Mouse (Mus musculus) testis, adult 2 months (tissue): ENCODE results near the gene Ano10. TPM values are rescaled to one million over a fixed set of nuclear protein-coding genes. Genes with fewer than 3 reads are reported as not detected.

ENCODE experiments used
- H3K27ac ChIP-seq: fragments of 200-500 bp; 2 replicates; pipeline ENCODE4 v1.5.1; 2012; ENCODE audit warnings: low read depth, low read length; ENCODE audit not compliant: control insufficient read depth, insufficient read depth
- H3K27me3 ChIP-seq: fragments of 200-500 bp; 2 replicates; pipeline ENCODE4 v1.6.1; 2012; ENCODE audit warnings: mild to moderate bottlenecking, low read length, moderate library complexity; ENCODE audit not compliant: control insufficient read depth, insufficient read depth
- H3K36me3 ChIP-seq: fragments of 200-500 bp; 2 replicates; pipeline ENCODE4 v1.6.1; 2012; ENCODE audit warnings: mild to moderate bottlenecking, low read length; ENCODE audit not compliant: control insufficient read depth, insufficient read depth
- H3K4me1 ChIP-seq: fragments of 200-500 bp; 2 replicates; pipeline ENCODE4 v1.6.1; 2012; ENCODE audit warnings: low read length; ENCODE audit not compliant: control insufficient read depth, insufficient read depth
- H3K4me3 ChIP-seq: fragments of 200-500 bp; 2 replicates; pipeline ENCODE4 v1.5.1; 2012; ENCODE audit warnings: low read depth, mild to moderate bottlenecking, low read length, moderate library complexity, mixed read lengths; ENCODE audit not compliant: control insufficient read depth
- CTCF ChIP-seq: fragments of 200-500 bp; IDR thresholded peaks from 2 replicates; pipeline ENCODE4 v1.5.1; 2012; ENCODE audit warnings: low read depth, mild to moderate bottlenecking, inconsistent platforms, low read length, moderate library complexity; ENCODE audit not compliant: control insufficient read depth, insufficient read depth, insufficient replicate concordance
- POLR2A ChIP-seq: fragments of 200-500 bp; IDR thresholded peaks from 2 replicates; pipeline ENCODE4 v1.6.1; 2012; ENCODE audit warnings: low read depth, mild to moderate bottlenecking, inconsistent platforms, low read length, moderate library complexity; ENCODE audit not compliant: control insufficient read depth
- polyA plus RNA-seq: library from polyadenylated mRNA; depleted of rRNA; stranded (reverse); fragments of >200 nt; gene quantifications from 2 replicates; pipeline ENCODE4 v1.2.3, GENCODE M21; 2012; rRNA removed

Gene Ano10
- polyA plus RNA-seq, 1 experiment, result 53.8 TPM

- no peak overlapping the region for H3K4me3 ChIP-seq
- no peaks in the 10 kb centered on the region for H3K4me1 ChIP-seq
- no peaks in the 10 kb centered on the region for H3K27me3 ChIP-seq
- no peak overlapping the region for H3K27ac ChIP-seq
- no peaks in the 10 kb centered on the region for H3K36me3 ChIP-seq
- no peak for TF ChIP-seq CTCF
- no peak for TF ChIP-seq POLR2A
Measured at GRCm38 (mm10) chr9:122132145-122132544, 162.1 kb downstream of the Ano10 start.

DNA sequence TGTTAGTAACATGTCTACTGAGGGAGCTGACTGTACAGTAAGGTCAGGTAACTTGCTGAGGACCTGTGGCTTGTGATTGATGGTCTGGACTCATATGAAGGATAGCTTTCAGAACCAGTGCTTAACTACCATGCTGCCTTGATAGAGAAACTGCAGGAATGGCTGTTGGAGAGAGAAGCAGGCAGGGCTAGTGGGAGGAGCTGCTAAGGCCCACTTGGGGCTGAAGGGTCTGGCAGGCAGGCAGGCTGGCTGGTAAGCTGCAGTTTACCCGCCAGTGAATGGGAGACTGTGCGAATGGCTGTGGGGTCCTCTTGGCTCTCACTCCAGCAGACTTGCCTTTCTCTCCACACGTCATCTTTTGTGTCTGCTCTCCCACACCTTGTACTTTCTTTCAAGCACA lies 163.6 kb downstream of the Ano10 start:
- H3K4me3 ChIP-seq, result no peak overlapping the region
- H3K27me3 ChIP-seq, result no peaks in the 10 kb centered on the region
- H3K36me3 ChIP-seq, result no peaks in the 10 kb centered on the region
- no peaks in the 10 kb centered on the region for H3K4me1 ChIP-seq
- no peak overlapping the region for H3K27ac ChIP-seq
- TF ChIP-seq CTCF, result no peak
- no peak for TF ChIP-seq POLR2A

DNA sequence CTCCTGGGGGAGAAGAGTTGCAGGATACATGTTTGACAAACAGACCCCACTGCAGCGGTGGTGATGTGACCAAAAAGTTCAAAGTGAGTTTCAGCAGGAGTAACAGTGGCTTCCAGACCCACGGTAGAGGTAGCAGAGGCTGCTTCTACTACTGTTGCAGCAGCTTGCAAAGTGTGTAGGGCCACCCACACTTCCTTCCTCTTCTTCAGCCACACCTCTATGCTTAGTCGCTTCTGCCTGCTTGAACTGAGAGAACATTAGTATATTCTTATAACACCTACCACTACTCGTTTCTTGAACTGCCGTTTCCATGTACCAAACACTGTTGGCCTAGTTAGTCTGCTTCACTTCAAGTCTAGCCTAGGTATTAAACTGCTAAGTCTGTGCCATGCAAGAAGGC lies 165.5 kb downstream of the Ano10 start:
- H3K27me3 ChIP-seq, result no peaks in the 10 kb centered on the region
- H3K4me3 ChIP-seq, result no peak overlapping the region
- TF ChIP-seq CTCF (no peak), POLR2A (no peak)
- H3K4me1 ChIP-seq, result no peaks in the 10 kb centered on the region
- H3K36me3 ChIP-seq, result no peaks in the 10 kb centered on the region
- H3K27ac ChIP-seq, result no peak overlapping the region

DNA sequence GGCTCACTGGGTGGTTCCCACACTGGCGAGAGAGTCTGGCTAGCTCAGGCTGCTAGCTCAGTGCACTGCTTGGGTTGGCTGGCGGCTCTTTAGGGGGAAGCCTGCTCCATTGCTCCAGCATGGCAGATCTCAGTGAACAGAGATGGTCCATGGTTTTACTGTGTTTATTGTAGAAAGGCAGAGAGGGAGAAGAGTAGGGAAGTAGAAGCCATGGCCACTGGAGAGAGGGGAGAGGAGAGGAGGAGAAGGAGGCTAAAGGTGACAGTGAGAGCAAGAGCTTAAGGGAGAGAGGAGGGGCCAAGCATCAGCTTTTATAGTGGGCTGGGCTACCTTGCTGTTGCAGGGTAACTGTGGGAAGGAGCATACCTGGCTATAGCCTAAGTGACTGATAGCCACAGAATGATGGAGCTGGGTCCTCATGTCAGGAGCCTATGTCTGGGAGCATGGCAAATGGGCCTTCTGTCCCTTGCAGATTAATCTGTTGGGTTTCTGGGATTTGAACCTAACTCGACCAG lies 166.9 kb downstream of the Ano10 start:
- no peaks in the 10 kb centered on the region for H3K36me3 ChIP-seq
- TF ChIP-seq CTCF (no peak), POLR2A (no peak)
- no peak overlapping the region for H3K4me3 ChIP-seq
- no peaks in the 10 kb centered on the region for H3K4me1 ChIP-seq
- no peak overlapping the region for H3K27ac ChIP-seq
- H3K27me3 ChIP-seq, result no peaks in the 10 kb centered on the region

GRCm38 (mm10) chr9:122126790-122127189 lies 167.4 kb downstream of the Ano10 start:
- TF ChIP-seq POLR2A (no peak), CTCF (no peak)
- Histone ChIP-seq H3K4me1 (no peaks in the 10 kb centered on the region), H3K27ac (no peak overlapping the region), H3K36me3 (no peaks in the 10 kb centered on the region), H3K27me3 (no peaks in the 10 kb centered on the region), H3K4me3 (no peak overlapping the region)

Other genes with a start within 250 kb of the Ano10 start
- gene Snrk, start 177.2 kb downstream of the Ano10 start, polyA plus RNA-seq, result 18.7 and 29.5 TPM in 2 replicates
- gene Abhd5, start 57.2 kb upstream of the Ano10 start, polyA plus RNA-seq, result 238 and 296 TPM in 2 replicates